Mouse (Mus musculus): ENCODE results near the gene Krtap19-9b.

- TF ChIP-seq CTCF (IDR thresholded peaks at IDR 0.05; ENCODE audit: low read depth, low read length) (no peak), POLR2A (IDR thresholded peaks at IDR 0.05; ENCODE audit: insufficient read depth, low read length) (no peak), EP300 (IDR thresholded peaks at IDR 0.05; ENCODE audit: insufficient read depth, low read depth, low read length) (no peak)
Observed at GRCm38 (mm10) chr16:88884989-88885388, 47.1 kb downstream of the Krtap19-9b start, which contains the start of gene Krtap19-4.

Data from ES-Bruce4 (cell line).